ENCODE assay signal across 24 mouse cellular contexts in the genomic region with DNA sequence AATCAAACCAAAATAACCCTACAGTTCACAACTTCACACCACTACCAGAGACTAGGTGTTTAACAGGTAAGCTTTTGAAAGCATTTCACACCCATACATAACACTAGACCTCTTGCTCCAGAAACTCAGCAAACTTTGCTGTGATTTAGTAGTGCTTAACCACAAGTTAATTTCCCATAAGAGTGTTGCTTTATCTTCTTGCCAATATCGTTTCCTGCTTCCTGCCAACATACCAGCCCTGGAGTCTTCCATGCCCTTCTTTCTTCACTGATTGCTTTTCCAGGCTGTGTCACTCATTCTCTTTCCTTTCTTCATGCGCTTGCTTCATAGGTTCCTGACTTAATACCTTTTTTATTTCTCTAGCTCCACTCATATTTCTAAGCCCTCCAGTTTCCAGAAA. TPM values are rescaled to one million over a fixed set of nuclear protein-coding genes. Genes with fewer than 3 reads are reported as not detected.
"Had no signal": no experiment of that assay in that cellular context is flagged by ENCODE, and none has a peak within 500 bp of the region (broad histone marks: within the 10 kb centered on the region; RNA-seq: fewer than 3 reads in every experiment).

No protein-coding gene starts in this region.

- H3K27ac ChIP-seq: kidney, embryonic 15.5 days; left cerebral cortex, adult 2 months; liver, embryonic 14.5 days; midbrain, embryonic 10.5 days; midbrain, embryonic 13.5 days; neural tube, embryonic 13.5 days; stomach, embryonic 15.5 days had no signal

- H3K27me3 ChIP-seq: kidney, embryonic 15.5 days; midbrain, embryonic 13.5 days; neural tube, embryonic 13.5 days; stomach, embryonic 15.5 days had no signal

- H3K9ac ChIP-seq: kidney, embryonic 15.5 days; liver, embryonic 14.5 days; liver, postnatal 0 days; midbrain, embryonic 13.5 days; neural tube, embryonic 13.5 days; stomach, embryonic 15.5 days had no signal

- ATAC-seq: liver, postnatal 0 days; midbrain, embryonic 13.5 days; midbrain, embryonic 16.5 days had no signal

- H3K36me3 ChIP-seq: kidney, embryonic 15.5 days; midbrain, embryonic 10.5 days; midbrain, embryonic 13.5 days; neural tube, embryonic 13.5 days; stomach, embryonic 15.5 days had no signal

- H3K4me2 ChIP-seq: kidney, embryonic 15.5 days; liver, embryonic 11.5 days; midbrain, embryonic 13.5 days; neural tube, embryonic 13.5 days; stomach, embryonic 15.5 days had no signal

- H3K4me1 ChIP-seq: midbrain, embryonic 10.5 days; midbrain, embryonic 13.5 days; neural tube, embryonic 13.5 days; stomach, embryonic 15.5 days had no signal

- H3K9me3 ChIP-seq: kidney, embryonic 15.5 days; megakaryocyte, embryonic 14.5 days; midbrain, embryonic 10.5 days; midbrain, embryonic 13.5 days; neural tube, embryonic 13.5 days; stomach, embryonic 15.5 days had no signal

- H3K4me3 ChIP-seq: kidney, embryonic 15.5 days; left cerebral cortex, adult 2 months; megakaryocyte, embryonic 14.5 days; midbrain, embryonic 10.5 days; midbrain, embryonic 13.5 days; myocyte; neural tube, embryonic 13.5 days; stomach, embryonic 15.5 days had no signal

- DNase-seq: kidney, adult 11 months; kidney, adult 8-10 months; kidney, postnatal 10 days; kidney, postnatal 36 days; layer of hippocampus, postnatal 36 days; left cerebral cortex, postnatal 4 days; liver, postnatal 0 days; retina, postnatal 1 day; right cerebral cortex, postnatal 25 days; spleen, adult 18-20 months; thymus, postnatal 14 days; thymus, postnatal 4 days had no signal

RNA-seq across cellular contexts. Expression of gene Cetn4, which starts 16.0 kb away (rescaled TPM):
- total RNA-seq: monocyte, adult 5-6 weeks had no signal
